Mouse (Mus musculus): ENCODE measurements around the gene Hs6st3.

DNA sequence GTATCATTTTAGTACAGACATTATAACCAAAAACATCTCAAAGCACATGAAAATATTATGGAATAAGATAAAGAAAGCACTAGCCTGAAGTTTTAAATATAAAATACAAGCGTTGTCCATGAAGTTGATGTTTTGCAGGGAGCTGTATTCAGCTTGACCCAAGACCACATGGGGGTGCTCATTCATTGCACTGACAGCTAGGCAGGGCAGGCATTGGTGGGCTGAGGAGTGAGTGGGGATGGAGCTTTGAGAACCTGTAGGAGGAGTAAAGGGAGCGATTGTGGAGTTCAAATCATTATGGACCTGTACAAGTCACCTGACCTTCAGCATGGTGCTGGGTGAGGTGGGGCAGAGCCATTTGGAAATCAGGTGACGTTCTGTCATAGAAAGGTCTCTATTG is 14.1 kb upstream of the Hs6st3 start:
- TF ChIP-seq CTCF (IDR thresholded peaks at IDR 0.05; ENCODE audit: low read depth) (peak; percentile 49), EP300 (IDR thresholded peaks at IDR 0.05; ENCODE audit: low read depth) (no peak)
